Mouse (Mus musculus) cerebellum, postnatal 10 days (tissue): ENCODE results near the gene Myg1.

Source experiments
- DNase-seq, 2 experiments: peaks; one replicate each; pipeline ENCODE4 v3.0.0; 2021; ENCODE audit warnings: mixed read lengths in 2 of 2

The Myg1 gene

DNA sequence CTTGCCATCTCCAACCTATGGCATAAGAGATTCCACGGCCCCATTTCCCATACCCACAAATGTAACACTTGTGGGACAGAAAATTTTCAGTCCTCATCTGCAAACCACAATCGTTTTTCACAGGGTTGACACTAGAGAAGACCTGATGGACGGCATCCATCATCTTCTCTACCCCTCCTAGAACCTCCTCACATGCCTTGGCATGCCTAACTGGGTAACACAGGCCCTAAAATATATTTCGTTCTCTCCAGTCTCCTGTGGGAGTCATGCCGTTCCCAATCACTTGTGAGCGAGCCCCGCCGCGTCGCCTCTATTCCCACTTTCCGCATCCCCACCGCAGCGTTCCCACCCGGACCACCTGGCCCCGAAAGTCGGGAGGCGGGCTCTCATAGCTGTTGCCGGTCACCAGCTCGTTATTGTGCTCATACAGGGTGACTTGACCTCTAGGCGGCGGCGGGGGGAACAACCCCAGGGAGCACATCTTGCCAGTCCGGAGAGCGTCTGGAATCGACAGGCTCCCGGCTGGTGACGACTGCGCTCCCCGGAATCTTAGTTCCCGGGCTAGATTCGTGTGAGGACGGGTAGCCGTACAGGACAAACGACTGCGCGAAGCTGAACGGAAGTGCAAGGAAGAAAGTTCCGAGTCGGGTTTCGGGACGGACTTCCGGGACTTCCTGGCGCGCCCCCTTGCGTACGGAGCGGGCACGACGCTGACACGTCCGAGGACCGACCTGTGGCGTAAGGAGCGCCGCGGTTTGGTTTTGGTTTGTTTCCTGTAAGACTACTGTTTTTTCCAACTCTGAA is 18.8 kb downstream of the Myg1 start, which contains the start of gene Aaas:
Gene Aaas (minus strand): TSS at position 634 of the 804 bp plus-strand sequence.
- peak; percentile 97 to 98 for DNase-seq

DNA sequence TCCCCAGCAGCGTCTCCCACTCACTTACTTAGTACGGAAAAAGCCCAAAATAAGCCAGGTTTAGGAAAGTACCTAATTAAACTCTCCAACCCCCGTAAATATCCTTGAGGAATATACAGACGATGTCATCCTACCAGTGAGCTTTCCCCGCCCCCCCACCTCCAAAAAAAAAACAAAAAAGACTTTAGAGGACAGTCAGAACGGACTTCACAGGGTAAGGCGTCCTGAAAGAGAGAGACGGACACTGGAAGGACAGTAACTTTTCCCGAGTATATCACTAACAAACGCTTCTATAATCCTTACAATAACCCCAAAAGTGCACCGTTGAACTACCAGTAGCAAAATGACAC is 19.4 kb downstream of the Myg1 start:
- DNase-seq, result no peak

- no peak for DNase-seq
These were observed 20.7 kb downstream of the Myg1 start for GRCm38 (mm10) chr15:102352177-102352576.

GRCm38 (mm10) chr15:102353986-102354385 is 22.5 kb downstream of the Myg1 start:
- DNase-seq, result no peak

GRCm38 (mm10) chr15:102355134-102355870 is 23.8 kb downstream of the Myg1 start:
- DNase-seq, result peak; percentile 70

DNA sequence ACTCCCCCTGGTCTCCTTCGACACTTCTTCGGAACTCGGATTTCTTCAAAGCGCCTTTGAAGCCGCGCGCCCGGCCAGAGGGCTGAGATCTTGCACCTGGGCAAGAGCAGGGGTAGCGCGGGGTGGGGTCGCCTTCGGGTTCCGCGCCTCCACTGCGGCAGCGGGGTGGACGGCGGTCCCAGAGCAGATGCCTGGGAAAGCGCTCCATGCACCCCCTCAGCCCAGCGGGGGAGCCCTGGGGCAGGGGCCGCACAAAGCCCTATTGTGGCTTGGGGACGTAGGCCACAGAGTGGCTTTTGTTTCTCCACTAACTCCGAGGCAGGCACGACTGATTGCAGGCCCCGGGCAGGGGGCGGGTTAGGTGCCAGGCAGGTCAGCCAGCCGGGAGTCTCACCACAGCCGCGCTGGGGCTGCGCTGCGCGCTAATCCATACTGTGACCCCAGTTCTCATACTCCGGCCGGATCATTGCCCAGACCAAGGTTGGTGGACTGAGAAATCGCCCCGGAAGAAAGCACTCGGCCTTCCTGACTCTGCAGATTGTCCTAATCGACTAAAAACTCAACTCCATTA is 24.4 kb downstream of the Myg1 start:
- peak; percentile 55 to 62 for DNase-seq

- DNase-seq, result no peak
These were observed 25.2 kb downstream of the Myg1 start for GRCm38 (mm10) chr15:102356501-102357325.

DNA sequence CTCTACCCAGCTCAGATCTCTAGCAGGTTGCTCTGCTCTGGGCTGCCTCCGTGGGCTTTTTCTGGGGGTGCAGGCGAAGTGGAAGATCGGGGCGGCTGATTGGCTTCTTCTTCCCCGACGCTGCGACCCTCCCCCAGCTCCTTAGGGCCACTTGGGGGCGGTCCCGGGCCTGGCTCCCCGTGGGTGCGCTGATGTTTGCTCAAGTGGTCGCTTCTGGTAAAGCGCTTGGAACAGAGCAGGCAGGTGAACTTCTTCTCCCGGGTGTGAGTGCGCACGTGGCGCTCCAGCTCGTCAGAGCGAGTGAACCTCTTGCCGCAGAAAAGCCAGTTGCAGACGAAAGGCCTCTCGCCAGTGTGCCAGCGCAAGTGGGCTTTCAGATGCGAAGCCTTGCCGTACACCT is 26.6 kb downstream of the Myg1 start:
- DNase-seq, result no peak

GRCm38 (mm10) chr15:102358834-102359233 is 27.3 kb downstream of the Myg1 start:
- no peak for DNase-seq

DNA sequence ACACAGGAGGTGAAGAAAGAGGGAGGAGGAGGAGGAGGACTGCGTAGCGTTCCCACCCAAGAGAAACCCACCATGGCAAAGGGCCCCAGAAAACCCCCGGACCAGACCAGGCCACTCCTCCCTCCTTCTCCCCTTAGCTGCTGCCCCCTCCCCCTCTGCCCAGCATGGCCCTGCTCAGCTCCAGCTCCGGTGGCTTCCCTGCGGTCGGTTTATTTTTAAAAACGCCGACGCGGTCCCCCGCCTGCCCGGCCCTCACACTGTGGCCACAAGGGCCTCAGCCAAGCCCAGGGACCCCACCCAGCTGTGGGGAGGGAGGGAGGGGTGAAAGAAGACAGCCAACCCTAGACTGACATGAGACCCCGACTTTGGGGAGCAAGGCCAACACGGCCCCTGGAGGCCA is 31.1 kb downstream of the Myg1 start:
- DNase-seq, result no peak

- no peak for DNase-seq
These were observed 33.2 kb downstream of the Myg1 start for GRCm38 (mm10) chr15:102364678-102365077.

GRCm38 (mm10) chr15:102366238-102366637 is 34.7 kb downstream of the Myg1 start:
- DNase-seq, result no peak

DNA sequence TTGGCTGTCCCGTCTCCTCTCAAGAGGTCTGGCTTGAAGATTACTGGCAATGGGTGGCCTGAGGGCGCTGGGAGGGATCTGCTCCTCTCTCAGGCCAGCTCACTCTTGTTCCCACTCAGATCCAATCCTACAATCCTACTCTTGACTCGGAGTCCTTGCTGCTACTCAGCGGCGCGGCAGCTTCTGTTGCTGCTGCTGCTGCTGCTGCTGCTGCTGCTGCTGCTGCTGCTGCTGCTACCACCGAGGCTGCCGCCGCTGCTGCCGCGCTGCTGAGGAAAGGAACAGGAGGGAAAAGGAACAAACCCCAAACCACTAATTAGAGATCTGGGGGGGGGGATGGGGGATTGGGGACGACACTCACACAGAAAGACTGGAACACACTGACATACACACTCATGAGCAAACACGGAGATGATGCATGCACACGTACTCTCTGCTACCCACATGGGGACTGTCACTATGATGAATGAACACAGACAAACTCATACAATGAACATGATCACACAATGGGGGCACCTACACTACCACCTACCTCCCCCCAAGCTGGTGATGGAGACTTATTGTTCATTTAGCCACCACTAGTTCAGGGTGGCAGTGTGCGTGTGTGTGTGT is 35.3 kb downstream of the Myg1 start, which contains the start of gene Sp7:
Gene Sp7 (minus strand): TSS at position 450 of the 612 bp plus-strand sequence.
- DNase-seq, result no peak

DNA sequence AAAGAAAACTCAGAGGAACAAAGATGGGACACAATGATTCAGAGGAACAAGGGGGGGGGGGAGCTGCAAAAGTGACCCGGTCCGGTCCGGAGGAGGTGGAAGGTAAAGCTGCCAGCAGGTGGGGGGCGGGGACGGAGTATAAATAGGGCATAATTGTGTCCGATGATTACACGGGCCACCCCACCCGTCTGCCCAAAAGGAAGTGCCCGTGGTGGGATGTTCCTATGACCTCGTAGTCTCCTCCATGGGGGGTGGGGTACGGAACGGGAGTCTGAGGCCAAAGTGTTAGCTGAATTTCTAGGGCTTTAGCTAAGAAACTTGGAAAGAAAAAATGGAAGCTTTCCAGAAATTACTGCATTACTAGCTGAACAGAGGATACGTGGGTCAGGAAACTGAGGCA is 38.5 kb downstream of the Myg1 start:
- DNase-seq, result no peak

DNA sequence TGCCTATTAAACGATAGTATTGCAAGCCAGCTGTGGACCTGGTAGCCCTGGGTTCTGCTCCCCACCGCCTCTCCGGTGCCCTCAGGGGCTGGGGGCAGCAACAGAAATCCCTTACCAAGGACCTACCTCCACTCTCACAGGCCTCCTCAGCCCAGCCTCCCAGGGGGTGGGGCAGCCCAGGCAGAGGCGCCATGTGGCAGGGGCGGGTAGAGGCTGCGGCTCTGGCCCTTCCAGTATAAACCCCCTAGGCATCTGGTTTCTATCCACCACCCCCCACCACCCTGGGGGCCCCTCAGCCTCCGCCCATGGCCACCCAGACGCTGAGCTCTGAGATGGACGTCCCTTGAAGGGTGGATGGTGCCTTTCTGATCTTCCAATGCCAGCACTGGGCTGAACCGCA is 39.2 kb downstream of the Myg1 start:
- DNase-seq, result no peak

GRCm38 (mm10) chr15:102376453-102377162 is 45.1 kb downstream of the Myg1 start:
- DNase-seq, result peak; percentile 48 to 58

GRCm38 (mm10) chr15:102377163-102377543 is 45.6 kb downstream of the Myg1 start:
- peak; percentile 75 to 80 for DNase-seq

DNA sequence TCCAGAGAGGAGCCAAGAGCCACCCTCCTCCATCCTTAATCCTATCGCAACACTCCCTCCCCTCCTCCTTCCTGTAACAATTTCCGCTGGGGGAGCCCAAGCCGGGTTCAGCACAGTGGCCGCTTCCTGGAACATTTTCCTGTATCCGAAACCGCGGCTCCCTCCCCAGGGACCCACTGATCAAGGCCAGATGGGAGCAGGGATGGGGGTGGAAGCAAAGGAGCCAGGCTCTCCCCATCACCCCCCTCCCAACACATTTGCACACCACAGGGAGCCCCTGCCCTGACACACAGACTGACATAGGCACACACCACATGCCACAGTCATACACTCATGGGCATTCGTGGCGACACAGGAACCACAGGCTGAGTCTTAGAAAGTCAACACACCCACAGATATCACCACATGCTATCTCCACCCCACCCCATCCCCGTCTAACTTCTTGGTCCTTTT is 46.3 kb downstream of the Myg1 start:
- DNase-seq, result peak; percentile 39 to 41

- DNase-seq, result peak; percentile 92
These were observed 50.1 kb downstream of the Myg1 start for GRCm38 (mm10) chr15:102381575-102381974.

GRCm38 (mm10) chr15:102383671-102384070 is 52.2 kb downstream of the Myg1 start:
- DNase-seq, result no peak

DNA sequence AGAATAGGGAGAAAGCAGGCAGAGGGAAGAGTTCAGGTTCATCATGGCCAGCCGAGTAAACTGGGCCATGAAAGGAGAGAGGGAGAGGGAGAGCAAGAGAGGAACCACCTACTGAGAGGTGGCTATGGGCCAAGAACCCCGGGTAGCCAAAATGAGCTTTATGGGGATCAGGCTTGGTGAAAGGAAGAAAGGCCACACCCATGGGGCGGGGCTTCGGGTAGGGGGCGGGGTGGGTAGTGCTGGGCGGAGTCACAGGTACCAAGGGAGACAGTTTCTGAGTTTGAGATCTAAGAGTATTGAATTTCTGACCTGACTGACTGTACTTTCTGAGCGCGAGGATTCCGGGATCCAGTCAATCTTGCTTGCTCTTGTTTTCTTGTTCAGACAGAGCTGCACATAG is 55.1 kb downstream of the Myg1 start:
- peak in 1 of 2 experiments; percentile 20 for DNase-seq
